Mouse (Mus musculus) embryonic fibroblast, embryonic 13.5 days (primary cell): Measurements from ENCODE around the gene Ccnl1. TPM values are rescaled to one million over a fixed set of nuclear protein-coding genes. Genes with fewer than 3 reads are reported as not detected.

Experiments
- H3K27ac ChIP-seq: 2 replicates; pipeline ENCODE4 v1.5.1; 2012; ENCODE audit warnings: low read length, control low read depth, inconsistent platforms; ENCODE audit not compliant: insufficient read depth
- H3K4me1 ChIP-seq: 2 replicates; pipeline ENCODE4 v1.6.1; 2011; ENCODE audit warnings: low read length; ENCODE audit not compliant: control insufficient read depth, insufficient read depth
- H3K4me3 ChIP-seq: 2 replicates; pipeline ENCODE4 v1.5.1; 2011; ENCODE audit warnings: mild to moderate bottlenecking, control low read depth, low read length; ENCODE audit not compliant: insufficient read depth
- CTCF ChIP-seq: IDR thresholded peaks from 2 replicates; pipeline ENCODE4 v1.5.1; 2011; ENCODE audit warnings: mild to moderate bottlenecking, control low read depth, low read length, moderate library complexity, borderline replicate concordance; ENCODE audit not compliant: insufficient read depth
- POLR2A ChIP-seq: IDR thresholded peaks from 2 replicates; pipeline ENCODE4 v1.6.1; 2011; ENCODE audit warnings: low read depth, mild to moderate bottlenecking, control low read depth, low read length, moderate library complexity
- polyA plus RNA-seq: library from polyadenylated mRNA; stranded (reverse); fragments of >200 nt; gene quantifications from 2 replicates; pipeline ENCODE4 v1.2.4, GENCODE M21; 2011; ENCODE audit warnings: low read depth; ENCODE audit not compliant: missing spikeins, insufficient read length

Gene Ccnl1
- polyA plus RNA-seq, 1 experiment = 115 TPM

- TF ChIP-seq CTCF (no peak), POLR2A (no peak)
- H3K27ac ChIP-seq = peak overlapping the region; percentile 25
- H3K4me3 ChIP-seq = no peak overlapping the region
- peaks cover 9% of the 10 kb centered on the region; the same call in 1 of the 2 replicates for H3K4me1 ChIP-seq
Observed at GRCm38 (mm10) chr3:65928614-65929272, 29.3 kb downstream of the Ccnl1 start.

DNA sequence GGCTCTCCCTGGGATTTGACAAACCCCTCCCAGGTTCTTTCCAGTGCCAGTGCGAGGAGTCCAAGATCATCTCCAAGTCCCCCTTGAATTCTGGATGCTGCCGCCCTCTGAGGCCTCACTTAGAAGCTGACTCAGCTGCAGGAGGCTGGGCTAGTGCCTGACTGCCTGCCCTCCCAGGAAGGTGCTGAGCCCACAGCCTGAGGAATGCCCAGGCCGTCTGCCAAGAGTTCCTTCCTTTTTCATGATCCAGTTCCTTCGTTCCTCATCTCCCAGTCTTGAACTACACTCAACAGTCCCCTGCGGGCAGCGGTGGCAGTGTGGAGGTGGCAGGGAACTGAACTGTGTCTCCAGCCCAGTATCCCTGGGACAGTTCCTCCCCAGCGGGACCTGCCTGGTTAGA lies 30.4 kb downstream of the Ccnl1 start:
- Histone ChIP-seq H3K4me3 (no peak overlapping the region), H3K4me1 (peaks cover 9% of the 10 kb centered on the region; the same call in 1 of the 2 replicates), H3K27ac (peak overlapping the region; percentile 41)
- no peak for TF ChIP-seq CTCF
- peak; percentile 21 for TF ChIP-seq POLR2A

GRCm38 (mm10) chr3:65927101-65927501 lies 30.9 kb downstream of the Ccnl1 start:
- Histone ChIP-seq H3K27ac (peak overlapping the region; percentile 32), H3K4me3 (no peak overlapping the region), H3K4me1 (peaks cover 11% of the 10 kb centered on the region; the same call in 1 of the 2 replicates)
- no peak for TF ChIP-seq CTCF
- no peak for TF ChIP-seq POLR2A

GRCm38 (mm10) chr3:65926426-65926825 lies 31.6 kb downstream of the Ccnl1 start:
- TF ChIP-seq POLR2A = no peak
- TF ChIP-seq CTCF = no peak
- Histone ChIP-seq H3K4me3 (no peak overlapping the region), H3K27ac (no peak overlapping the region), H3K4me1 (peaks cover 9% of the 10 kb centered on the region; the same call in 1 of the 2 replicates)

DNA sequence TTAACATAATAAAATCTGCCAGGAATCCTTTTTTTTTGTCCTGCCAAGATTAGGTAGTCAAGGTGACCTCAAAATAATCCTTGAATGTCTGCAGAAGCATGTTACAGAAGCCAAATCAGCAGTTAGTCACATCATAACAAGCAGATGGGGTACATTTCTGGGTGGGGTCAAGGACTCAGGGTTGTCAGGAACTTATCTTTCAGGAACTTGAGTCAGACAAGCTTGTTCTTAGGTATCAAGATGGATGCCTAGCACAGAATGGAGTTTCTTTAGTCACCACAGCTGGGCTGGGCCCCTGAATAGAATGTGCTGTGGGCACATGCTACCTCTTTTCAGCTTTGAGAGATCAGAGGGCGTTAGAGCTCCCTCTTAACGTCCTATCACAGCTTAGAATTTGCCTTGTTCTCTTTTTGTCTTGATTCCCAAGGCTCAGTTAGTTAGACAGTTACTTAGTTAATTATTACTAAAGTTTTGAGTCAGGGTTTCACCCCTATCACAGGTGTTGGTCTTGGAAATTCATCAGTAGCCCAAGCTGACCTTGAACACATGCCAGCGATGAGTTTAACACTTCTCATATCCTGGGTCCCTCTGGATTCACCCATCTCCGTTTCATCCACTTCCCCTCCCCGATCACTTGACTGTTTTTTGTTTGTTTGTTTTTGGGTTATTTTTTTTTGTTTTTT lies 32.9 kb downstream of the Ccnl1 start:
- Histone ChIP-seq H3K4me3 (no peak overlapping the region), H3K4me1 (peaks cover 9% of the 10 kb centered on the region; the same call in 1 of the 2 replicates), H3K27ac (no peak overlapping the region)
- TF ChIP-seq CTCF = no peak

DNA sequence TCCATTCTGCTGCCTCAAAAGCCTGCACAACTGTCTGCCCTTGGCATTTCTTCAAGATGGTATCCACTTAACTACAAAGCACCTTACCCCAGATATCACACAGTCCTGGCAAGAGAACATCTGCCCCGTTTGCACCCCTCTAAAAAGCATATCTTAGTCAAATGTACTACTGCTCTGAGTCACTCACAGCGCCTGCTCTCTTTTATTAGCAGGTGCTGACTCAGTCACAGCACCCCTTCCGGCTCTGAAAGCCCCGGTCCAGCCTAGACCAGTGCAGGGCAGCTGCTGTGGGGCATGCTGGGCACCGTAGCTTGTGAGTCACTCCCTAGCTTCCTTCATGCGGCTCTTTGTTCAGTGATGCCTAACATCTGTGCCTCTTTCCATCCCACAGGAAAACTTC lies 35.6 kb downstream of the Ccnl1 start:
- no peak for TF ChIP-seq POLR2A
- no peak for TF ChIP-seq CTCF
- Histone ChIP-seq H3K4me1 (peaks cover 3% of the 10 kb centered on the region; the same call in 1 of the 2 replicates), H3K27ac (no peak overlapping the region), H3K4me3 (no peak overlapping the region)

GRCm38 (mm10) chr3:65921671-65922070 lies 36.4 kb downstream of the Ccnl1 start:
- Histone ChIP-seq H3K4me1 (0 out of 2 replicates have a peak, but pooled peaks cover 3% of the 10 kb centered on the region), H3K4me3 (no peak overlapping the region), H3K27ac (no peak overlapping the region)
- no peak for TF ChIP-seq POLR2A
- TF ChIP-seq CTCF = no peak

- Histone ChIP-seq H3K4me3 (no peak overlapping the region), H3K4me1 (0 out of 2 replicates have a peak, but pooled peaks cover 3% of the 10 kb centered on the region), H3K27ac (no peak overlapping the region)
- TF ChIP-seq CTCF (no peak), POLR2A (no peak)
Observed at GRCm38 (mm10) chr3:65919016-65919415, 39.0 kb downstream of the Ccnl1 start.

DNA sequence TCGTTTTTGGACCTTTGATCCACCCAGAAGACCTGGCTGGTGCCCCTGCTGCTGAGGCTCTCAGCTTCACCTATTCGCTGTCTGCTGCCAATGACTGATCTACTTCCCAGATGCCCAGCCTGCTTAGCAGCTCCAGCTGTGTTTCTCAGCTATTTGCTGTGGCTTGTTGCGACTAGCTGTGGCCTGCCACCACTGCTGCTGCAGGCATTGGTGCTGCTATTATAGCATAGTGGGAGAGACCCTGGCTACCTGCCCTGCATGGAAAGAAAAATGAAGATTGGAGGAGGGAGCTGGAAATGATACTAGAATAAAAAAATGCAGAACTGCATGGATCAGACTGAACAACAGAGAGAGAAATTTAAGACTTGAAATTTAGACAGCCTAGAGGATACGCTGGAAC lies 45.1 kb downstream of the Ccnl1 start:
- Histone ChIP-seq H3K4me1 (no peaks in the 10 kb centered on the region), H3K4me3 (no peak overlapping the region), H3K27ac (no peak overlapping the region)
- no peak for TF ChIP-seq POLR2A
- TF ChIP-seq CTCF = no peak

- H3K4me3 ChIP-seq = no peak overlapping the region
- no peaks in the 10 kb centered on the region for H3K4me1 ChIP-seq
- H3K27ac ChIP-seq = no peak overlapping the region
- TF ChIP-seq CTCF (no peak), POLR2A (no peak)
Observed at GRCm38 (mm10) chr3:65912217-65912616, 45.8 kb downstream of the Ccnl1 start.

DNA sequence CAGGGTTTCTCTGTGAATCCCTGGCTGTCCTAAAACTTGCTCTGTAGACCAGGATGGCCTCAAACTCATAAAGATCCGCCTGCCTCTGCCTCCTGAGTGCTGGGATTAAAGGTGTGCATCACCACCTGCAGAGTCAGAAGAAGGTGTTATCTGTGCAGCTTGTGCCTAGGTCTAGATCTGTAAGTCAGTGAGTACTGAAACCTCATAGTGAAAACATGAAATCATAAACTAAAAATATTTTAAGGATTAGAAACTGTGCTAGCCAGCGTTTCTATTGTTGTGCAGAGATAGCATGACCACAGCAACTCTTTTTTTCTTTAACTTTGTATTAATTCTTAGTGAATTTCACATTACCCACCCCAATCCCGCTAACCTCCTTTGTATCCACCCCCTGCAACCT lies 46.8 kb downstream of the Ccnl1 start:
- Histone ChIP-seq H3K4me1 (no peaks in the 10 kb centered on the region), H3K27ac (no peak overlapping the region), H3K4me3 (no peak overlapping the region)
- no peak for TF ChIP-seq POLR2A
- no peak for TF ChIP-seq CTCF
